Mouse (Mus musculus) kidney, embryonic 16.5 days (tissue): ENCODE data around the gene Tns1. TPM values are rescaled to one million over a fixed set of nuclear protein-coding genes. Genes with fewer than 3 reads are reported as not detected.

ENCODE experiments used
- ATAC-seq: fragments of 200-750 bp; cut with Nextera tagmentation; 2 replicates; pipeline ENCODE4 v1.8.0; 2017; ENCODE audit warnings: moderate TSS enrichment; ENCODE audit not compliant: low FRiP score, low TSS enrichment
- H3K27ac ChIP-seq: fragments of 300-500 bp; sonication (generic); 2 replicates; pipeline ENCODE4 v1.5.1; 2014; ENCODE audit warnings: low read length
- H3K27me3 ChIP-seq: fragments of 300-500 bp; sonication (generic); 2 replicates; pipeline ENCODE4 v1.6.1; 2014; ENCODE audit warnings: low read length, control low read depth, mixed read lengths; ENCODE audit not compliant: insufficient read depth
- H3K36me3 ChIP-seq: fragments of 300-500 bp; sonication (generic); 2 replicates; pipeline ENCODE4 v1.6.1; 2014; ENCODE audit warnings: low read length, control low read depth, mixed read lengths; ENCODE audit not compliant: insufficient read depth
- H3K4me1 ChIP-seq: fragments of 300-500 bp; sonication (generic); 2 replicates; pipeline ENCODE4 v1.6.1; 2014; ENCODE audit warnings: low read length, control low read depth, mixed read lengths; ENCODE audit not compliant: insufficient read depth
- H3K4me2 ChIP-seq: fragments of 300-500 bp; sonication (generic); replicated peaks from 2 replicates; pipeline ENCODE4 v1.6.1; 2014; ENCODE audit warnings: low read depth, low read length
- H3K4me3 ChIP-seq: fragments of 300-500 bp; sonication (generic); 2 replicates; pipeline ENCODE4 v1.5.1; 2014; ENCODE audit warnings: mild to moderate bottlenecking, low read length
- H3K9ac ChIP-seq: fragments of 300-500 bp; sonication (generic); replicated peaks from 2 replicates; pipeline ENCODE4 v1.6.1; 2014; ENCODE audit warnings: low read length
- H3K9me3 ChIP-seq: fragments of 300-500 bp; sonication (generic); 2 replicates; pipeline ENCODE4 v1.6.1; 2016; ENCODE audit warnings: low read length, control low read depth
- WGBS: fragments of 180-500 bp; shearing (Covaris S2); extraction: QIAGEN DNeasy Blood & Tissue Kit; methylation state at CpG from one replicate; pipeline ENCODE4 v1.1.7; 2014; 5-methylcytosine and 5-hydroxymethylcytosine counted together
- polyA plus RNA-seq: library from polyadenylated mRNA; unstranded; fragments of >200 nt; fragmentation: Nextera tagmentation; extraction: Ambion mirVana; gene quantifications from 2 replicates; pipeline ENCODE4 v1.2.1, GENCODE M21; 2015

The Tns1 gene
- polyA plus RNA-seq, 1 experiment from 2014 or later: 77.3 TPM

DNA sequence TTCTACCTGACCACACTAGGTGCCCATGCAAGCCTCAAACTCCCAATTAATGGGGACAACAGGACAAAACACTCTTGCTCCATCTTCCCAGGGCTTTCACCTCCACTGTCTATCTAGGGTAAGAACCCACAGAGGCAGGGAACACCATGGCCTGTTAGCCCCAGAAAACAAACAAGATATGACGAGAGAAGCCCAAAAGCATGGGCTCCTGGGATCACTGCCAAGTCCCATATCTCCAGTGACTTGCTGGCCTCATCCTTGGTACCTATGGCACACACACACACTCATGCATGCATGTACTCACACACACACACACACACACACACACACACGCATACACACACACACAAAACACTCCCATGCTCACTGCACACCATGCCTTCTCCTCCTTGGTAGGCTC is 120.5 kb downstream of the Tns1 start:
- Histone ChIP-seq H3K27ac (no peak overlapping the region), H3K9ac (no peak overlapping the region), H3K27me3 (no peaks in the 10 kb centered on the region), H3K36me3 (no peaks in the 10 kb centered on the region), H3K9me3 (no peaks in the 10 kb centered on the region), H3K4me1 (peaks cover 54% of the 10 kb centered on the region), H3K4me3 (no peak overlapping the region), H3K4me2 (no peak overlapping the region)
- ATAC-seq: no peak
- WGBS: 71% methylated on average over 2 of the region's 2 CpGs

DNA sequence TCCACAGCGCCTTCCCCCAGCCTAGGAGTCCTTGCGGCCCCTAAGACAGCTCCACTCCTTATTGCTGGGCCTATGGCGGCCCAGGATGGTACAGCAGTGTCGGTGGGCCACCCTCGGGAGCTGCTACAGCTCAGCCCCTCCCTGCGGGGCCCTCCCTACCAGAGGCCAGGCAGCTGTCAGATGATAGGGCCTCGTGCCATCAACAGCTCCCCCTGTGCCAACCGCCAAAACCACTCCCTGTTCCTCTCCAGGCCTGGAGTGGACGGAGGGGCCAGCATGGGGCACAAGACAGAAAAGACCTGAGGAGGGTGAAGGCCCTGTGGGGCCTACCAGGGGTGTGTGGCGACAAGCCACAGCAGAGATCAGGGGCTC is 122.8 kb downstream of the Tns1 start:
- H3K4me1 ChIP-seq: peaks cover 42% of the 10 kb centered on the region
- H3K4me3 ChIP-seq: no peak overlapping the region
- WGBS: 43% methylated on average over 10 of the region's 10 CpGs
- no peak for ATAC-seq
- H3K27me3 ChIP-seq: no peaks in the 10 kb centered on the region
- no peak overlapping the region for H3K4me2 ChIP-seq
- H3K36me3 ChIP-seq: peaks cover 4% of the 10 kb centered on the region
- 0 out of 2 replicates have a peak overlapping the region, but pooled peaks have one; percentile 27 for H3K9ac ChIP-seq
- no peaks in the 10 kb centered on the region for H3K9me3 ChIP-seq
- peak overlapping the region; percentile 84 for H3K27ac ChIP-seq

DNA sequence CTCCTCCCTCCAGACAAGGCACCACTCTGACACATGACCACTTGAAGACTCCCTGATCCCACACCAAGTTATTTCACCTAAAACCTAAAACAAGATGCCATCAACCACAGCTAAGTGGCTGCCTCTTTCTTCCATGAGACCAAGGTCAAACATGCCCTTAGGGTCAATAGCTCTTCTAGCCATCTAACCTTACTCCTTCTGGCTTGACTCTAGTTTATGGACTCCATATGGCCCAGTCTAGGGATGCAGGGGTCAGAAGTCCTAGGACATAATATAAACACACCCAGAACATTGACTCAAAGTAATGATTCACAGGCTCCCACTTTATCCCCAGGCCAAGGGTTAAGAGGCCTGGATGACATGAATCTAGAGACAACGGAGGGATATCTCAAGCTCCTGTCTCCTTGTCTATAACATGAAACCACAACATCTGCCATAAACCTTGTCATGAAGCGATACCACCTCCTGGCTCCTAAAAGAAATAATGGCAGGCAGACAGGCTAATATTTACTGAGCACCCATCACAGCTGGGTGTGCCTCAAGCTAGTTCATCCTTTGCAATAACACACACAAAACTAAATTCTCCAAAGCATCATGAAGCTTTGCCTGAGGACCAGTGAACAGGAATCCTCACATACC is 123.3 kb downstream of the Tns1 start:
- no peak overlapping the region for H3K4me2 ChIP-seq
- peak overlapping the region; percentile 84 for H3K27ac ChIP-seq
- peaks cover 42% of the 10 kb centered on the region for H3K4me1 ChIP-seq
- no peaks in the 10 kb centered on the region for H3K27me3 ChIP-seq
- no peaks in the 10 kb centered on the region for H3K9me3 ChIP-seq
- 0 out of 2 replicates have a peak, but pooled peaks have one; percentile 17 for ATAC-seq
- no peak overlapping the region for H3K4me3 ChIP-seq
- H3K9ac ChIP-seq: peak overlapping the region; percentile 27; the same call in 1 of the 2 replicates
- H3K36me3 ChIP-seq: peaks cover 6% of the 10 kb centered on the region
- WGBS: 44% methylated on average over 2 of the region's 2 CpGs

DNA sequence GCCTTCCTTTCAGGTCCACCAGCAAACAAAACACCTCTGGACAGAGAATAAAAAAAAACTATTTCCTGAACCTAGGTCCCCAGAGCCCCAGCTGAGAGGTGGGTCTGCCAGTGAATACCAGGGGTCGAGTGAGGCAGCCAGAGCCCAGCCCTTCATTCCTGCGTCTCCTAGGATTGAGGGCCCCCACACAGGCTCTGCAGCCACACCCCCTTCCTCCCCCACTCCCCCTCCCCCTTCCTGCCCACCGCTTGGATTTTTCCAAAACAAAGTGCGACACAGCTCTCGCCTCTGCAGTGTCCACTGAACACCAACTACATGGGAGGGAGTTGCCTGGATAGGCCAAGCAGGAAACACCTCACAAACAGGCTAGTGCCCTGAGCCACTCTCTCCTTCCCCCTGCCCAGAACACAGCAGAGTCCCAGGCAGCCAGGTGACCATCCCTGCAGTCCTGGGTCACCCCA is 124.0 kb downstream of the Tns1 start:
- 4% methylated on average over 5 of the region's 5 CpGs for WGBS
- Histone ChIP-seq H3K4me2 (no peak overlapping the region), H3K27ac (peak overlapping the region; percentile 84), H3K4me1 (peaks cover 41% of the 10 kb centered on the region), H3K9me3 (no peaks in the 10 kb centered on the region), H3K9ac (no peak overlapping the region), H3K36me3 (peaks cover 6% of the 10 kb centered on the region), H3K4me3 (no peak overlapping the region), H3K27me3 (no peaks in the 10 kb centered on the region)
- peak; percentile 64; the same call in 1 of the 2 replicates for ATAC-seq

- no peak overlapping the region for H3K4me2 ChIP-seq
- peak overlapping the region; percentile 84 for H3K27ac ChIP-seq
- WGBS: 80% methylated on average over 5 of the region's 5 CpGs
- H3K4me1 ChIP-seq: peaks cover 37% of the 10 kb centered on the region
- H3K36me3 ChIP-seq: peaks cover 11% of the 10 kb centered on the region
- no peak overlapping the region for H3K4me3 ChIP-seq
- H3K9me3 ChIP-seq: no peaks in the 10 kb centered on the region
- peak overlapping the region; percentile 47; the same call in 1 of the 2 replicates for H3K9ac ChIP-seq
- no peak for ATAC-seq
- H3K27me3 ChIP-seq: no peaks in the 10 kb centered on the region
Observed at GRCm38 (mm10) chr1:73999533-73999932, 124.7 kb downstream of the Tns1 start.

DNA sequence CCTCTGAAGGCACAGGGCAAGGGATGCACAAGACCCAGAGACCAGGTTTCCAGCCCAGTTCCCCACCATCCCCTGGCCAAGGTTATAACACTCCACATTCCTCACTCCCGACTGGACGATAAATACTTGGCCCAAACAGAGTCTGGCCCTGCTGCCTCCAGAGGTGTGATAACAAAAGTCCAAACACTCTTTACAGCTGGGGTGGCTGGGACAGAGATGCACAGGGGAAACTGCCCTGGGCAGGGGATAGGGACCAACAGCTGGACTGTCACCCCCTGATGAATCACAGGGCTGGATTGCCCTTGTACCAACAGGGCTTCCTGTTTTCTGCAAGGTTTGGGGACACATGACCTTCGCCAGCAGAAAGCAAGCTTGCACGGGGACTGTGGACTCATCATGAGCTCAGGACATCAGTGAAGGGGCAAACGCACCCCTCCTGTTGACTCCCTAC is 125.3 kb downstream of the Tns1 start:
- peaks cover 11% of the 10 kb centered on the region for H3K36me3 ChIP-seq
- H3K27me3 ChIP-seq: no peaks in the 10 kb centered on the region
- 52% methylated on average over 5 of the region's 5 CpGs for WGBS
- no peak overlapping the region for H3K4me3 ChIP-seq
- no peak overlapping the region for H3K4me2 ChIP-seq
- no peak overlapping the region for H3K9ac ChIP-seq
- peaks cover 37% of the 10 kb centered on the region for H3K4me1 ChIP-seq
- no peak for ATAC-seq
- H3K9me3 ChIP-seq: no peaks in the 10 kb centered on the region
- H3K27ac ChIP-seq: peak overlapping the region; percentile 84

- peak; percentile 11; the same call in 1 of the 2 replicates for ATAC-seq
- Histone ChIP-seq H3K4me3 (no peak overlapping the region), H3K9ac (0 out of 2 replicates have a peak overlapping the region, but pooled peaks have one; percentile 23), H3K9me3 (no peaks in the 10 kb centered on the region), H3K4me2 (no peak overlapping the region), H3K4me1 (peaks cover 37% of the 10 kb centered on the region), H3K27me3 (no peaks in the 10 kb centered on the region), H3K27ac (peak overlapping the region; percentile 84), H3K36me3 (peaks cover 11% of the 10 kb centered on the region)
- 61% methylated on average over 9 of the region's 9 CpGs for WGBS
Observed at GRCm38 (mm10) chr1:73998131-73998865, 126.0 kb downstream of the Tns1 start.

- H3K27ac ChIP-seq: no peak overlapping the region
- no peak overlapping the region for H3K9ac ChIP-seq
- H3K36me3 ChIP-seq: peaks cover 12% of the 10 kb centered on the region
- no peak overlapping the region for H3K4me2 ChIP-seq
- H3K9me3 ChIP-seq: no peaks in the 10 kb centered on the region
- peaks cover 37% of the 10 kb centered on the region for H3K4me1 ChIP-seq
- no peak for ATAC-seq
- H3K27me3 ChIP-seq: no peaks in the 10 kb centered on the region
- H3K4me3 ChIP-seq: no peak overlapping the region
- 90% methylated on average over 6 of the region's 6 CpGs for WGBS
Observed at GRCm38 (mm10) chr1:73997341-73997740, 126.9 kb downstream of the Tns1 start.

- Histone ChIP-seq H3K36me3 (peaks cover 19% of the 10 kb centered on the region), H3K4me2 (no peak overlapping the region), H3K4me1 (peaks cover 40% of the 10 kb centered on the region), H3K4me3 (no peak overlapping the region), H3K27ac (no peak overlapping the region), H3K27me3 (no peaks in the 10 kb centered on the region), H3K9me3 (no peaks in the 10 kb centered on the region), H3K9ac (no peak overlapping the region)
- WGBS: 84% methylated on average over 3 of the region's 3 CpGs
- ATAC-seq: no peak
Observed at GRCm38 (mm10) chr1:73996650-73997049, 127.6 kb downstream of the Tns1 start.

GRCm38 (mm10) chr1:73996209-73996608 is 128.0 kb downstream of the Tns1 start:
- H3K9me3 ChIP-seq: no peaks in the 10 kb centered on the region
- H3K4me1 ChIP-seq: peaks cover 36% of the 10 kb centered on the region
- no peak overlapping the region for H3K27ac ChIP-seq
- H3K4me3 ChIP-seq: no peak overlapping the region
- no peaks in the 10 kb centered on the region for H3K27me3 ChIP-seq
- 38% methylated on average over 2 of the region's 2 CpGs for WGBS
- H3K9ac ChIP-seq: no peak overlapping the region
- ATAC-seq: no peak
- H3K36me3 ChIP-seq: peaks cover 24% of the 10 kb centered on the region
- H3K4me2 ChIP-seq: no peak overlapping the region
